Mouse (Mus musculus): ENCODE measurements around the gene Sh3kbp1. TPM values are rescaled to one million over a fixed set of nuclear protein-coding genes. Genes with fewer than 3 reads are reported as not detected.
A peak's percentile ranks its signal among the peaks of the same experiment; 100 is the strongest.

Gene Sh3kbp1
- total RNA-seq, 2 experiments from 2014 or later = 11.2 to 36.5 TPM

GRCm38 (mm10) chrX:159988002-159988960 is 361.2 kb downstream of the Sh3kbp1 start, which contains the start of gene Map3k15:
Gene Map3k15 (plus strand): TSS chrX:159988433.
- Histone ChIP-seq H3K27ac (no peak within 1 kb of the TSS; the same call in 1 of the 2 replicates), H3K4me3 (peak within 1 kb of the TSS; percentile 73)
- DNase-seq = peak; percentile 75
- TF ChIP-seq CTCF (IDR thresholded peaks at IDR 0.05) = peak; percentile 91
- intact Hi-C loops (cut with DNase I) = loop anchor here (5.0 to 10.0 kb wide), 2 partner anchors 127 to 184 kb away; no protein-coding TSS in a partner anchor

GRCm38 (mm10) chrX:159995808-159996207 is 368.7 kb downstream of the Sh3kbp1 start:
- intact Hi-C loops (cut with DNase I) = no loop called here
- H3K4me3 ChIP-seq = no peak overlapping the region
- TF ChIP-seq CTCF (IDR thresholded peaks at IDR 0.05) = no peak
- H3K27ac ChIP-seq = no peak overlapping the region
- DNase-seq = no peak

Other genes starting within 250 kb of the Sh3kbp1 start
- under 1 TPM; 0.22 to 0.66 TPM for gene Map7d2, start 212.7 kb upstream of the Sh3kbp1 start, total RNA-seq (2021)
- gene Bclaf3, start 100.6 kb upstream of the Sh3kbp1 start, total RNA-seq (2021) = 1 to 10 TPM; 2.2 to 2.7 TPM